In genomic region chr2:174439450-174439838, GRCm38 (mm10) we compare ENCODE assay signal across 8 mouse cellular contexts. TPM values are rescaled to one million over a fixed set of nuclear protein-coding genes. Genes with fewer than 3 reads are reported as not detected.
DNase-seq lines count a peak whose midpoint lies in the region; ATAC-seq and TF ChIP-seq lines count a peak whose summit lies in the region.

No protein-coding gene starts in this region.

- H3K4me1 ChIP-seq in neural tube, embryonic 11.5 days (ENCODE audit: control insufficient read depth, insufficient read depth, low read length) = peaks cover 7% of the 10 kb centered on the region; the same call in 1 of the 2 replicates
- H3K4me1 ChIP-seq in heart, embryonic 15.5 days (replicated peaks) = peaks cover 33% of the 10 kb centered on the region
- H3K4me1 ChIP-seq in lung, postnatal 0 days (ENCODE audit: insufficient read depth, low read depth, low read length) = peaks cover 20% of the 10 kb centered on the region
- H3K4me1 ChIP-seq in stomach, postnatal 0 days (replicated peaks; ENCODE audit: control insufficient read depth, insufficient read depth) = peaks cover 8% of the 10 kb centered on the region
- peaks cover 35% of the 10 kb centered on the region for H3K4me1 ChIP-seq in thymus, adult 2 months (replicated peaks; ENCODE audit: control insufficient read depth, insufficient read depth, low read length)

- TF ChIP-seq EP300 in lung, postnatal 0 days (IDR thresholded peaks at IDR 0.05) = no peak
- no peak for TF ChIP-seq EP300 in stomach, postnatal 0 days (optimal IDR thresholded peaks at IDR 0.05)

- H3K4me2 ChIP-seq in neural tube, embryonic 11.5 days (ENCODE audit: low read depth) = peak overlapping the region; percentile 66; the same call in 1 of the 2 replicates
- H3K4me2 ChIP-seq in heart, embryonic 15.5 days = peak overlapping the region; percentile 80
- peak overlapping the region; percentile 74; the same call in 1 of the 2 replicates for H3K4me2 ChIP-seq in lung, postnatal 0 days (replicated peaks; ENCODE audit: low read depth, low read length)
- H3K4me2 ChIP-seq in stomach, postnatal 0 days (replicated peaks; ENCODE audit: low read depth) = peak overlapping the region; percentile 83; the same call in 1 of the 2 replicates

- 47% methylated on average over 5 of the region's 5 CpGs for WGBS in neural tube, embryonic 11.5 days
- WGBS in heart, embryonic 15.5 days = 36% methylated on average over 5 of the region's 5 CpGs
- WGBS in lung, postnatal 0 days = 62% methylated on average over 5 of the region's 5 CpGs
- 60% methylated on average over 5 of the region's 5 CpGs for WGBS in stomach, postnatal 0 days
- WGBS in thymus, adult 2 months = 64% methylated on average over 5 of the region's 5 CpGs

- no peak for ATAC-seq in neural tube, embryonic 11.5 days (ENCODE audit: insufficient read depth, low FRiP score, low TSS enrichment)
- ATAC-seq in heart, embryonic 15.5 days (replicated peaks; ENCODE audit: insufficient number of reproducible peaks, insufficient read depth, low FRiP score, low read depth) = no peak
- ATAC-seq in lung, postnatal 0 days = no peak
- ATAC-seq in stomach, postnatal 0 days (ENCODE audit: low FRiP score, low TSS enrichment) = no peak

- no peak overlapping the region for H3K4me3 ChIP-seq in neural tube, embryonic 11.5 days (ENCODE audit: low read depth, low read length)
- peak overlapping the region; percentile 65; the same call in 1 of the 2 replicates for H3K4me3 ChIP-seq in heart, embryonic 15.5 days
- H3K4me3 ChIP-seq in lung, postnatal 0 days (ENCODE audit: low read depth, low read length) = peak overlapping the region; percentile 52; the same call in 1 of the 2 replicates
- no peak overlapping the region; the same call in 1 of the 2 replicates for H3K4me3 ChIP-seq in stomach, postnatal 0 days (ENCODE audit: low read depth, low read length)
- H3K4me3 ChIP-seq in thymus, adult 2 months (ENCODE audit: control insufficient read depth, insufficient read depth, low read length) = no peak overlapping the region

- TF ChIP-seq CTCF in lung, postnatal 0 days (IDR thresholded peaks at IDR 0.05) = no peak
- TF ChIP-seq CTCF in stomach, postnatal 0 days (IDR thresholded peaks at IDR 0.05; ENCODE audit: low read depth) = no peak
- TF ChIP-seq CTCF in thymus, adult 2 months (IDR thresholded peaks at IDR 0.05; ENCODE audit: borderline replicate concordance, control insufficient read depth, extremely low read depth, insufficient read depth, low read length, poor library complexity) = no peak

- H3K36me3 ChIP-seq in neural tube, embryonic 11.5 days (ENCODE audit: control insufficient read depth, insufficient read depth, low read length) = no peaks in the 10 kb centered on the region
- H3K36me3 ChIP-seq in heart, embryonic 15.5 days = 0 out of 2 replicates have a peak, but pooled peaks cover 2% of the 10 kb centered on the region
- no peaks in the 10 kb centered on the region for H3K36me3 ChIP-seq in lung, postnatal 0 days (ENCODE audit: insufficient read depth, low read length)
- H3K36me3 ChIP-seq in stomach, postnatal 0 days (ENCODE audit: control insufficient read depth, insufficient read depth, low read length) = no peaks in the 10 kb centered on the region
- no peaks in the 10 kb centered on the region for H3K36me3 ChIP-seq in thymus, adult 2 months (ENCODE audit: control insufficient read depth, insufficient read depth, low read length)

- no peaks in the 10 kb centered on the region for H3K27me3 ChIP-seq in neural tube, embryonic 11.5 days (ENCODE audit: control insufficient read depth, insufficient read depth, low read length)
- no peaks in the 10 kb centered on the region for H3K27me3 ChIP-seq in heart, embryonic 15.5 days
- no peaks in the 10 kb centered on the region for H3K27me3 ChIP-seq in lung, postnatal 0 days (replicated peaks; ENCODE audit: insufficient read depth, low read length)
- no peaks in the 10 kb centered on the region for H3K27me3 ChIP-seq in stomach, postnatal 0 days (ENCODE audit: control insufficient read depth, insufficient read depth, low read length)
- no peaks in the 10 kb centered on the region for H3K27me3 ChIP-seq in thymus, adult 2 months (ENCODE audit: control insufficient read depth, insufficient read depth, low read length)

- no peak overlapping the region for H3K27ac ChIP-seq in neural tube, embryonic 11.5 days (ENCODE audit: low read depth, low read length)
- 0 out of 2 replicates have a peak overlapping the region, but pooled peaks have one; percentile 31 for H3K27ac ChIP-seq in heart, embryonic 15.5 days
- H3K27ac ChIP-seq in lung, postnatal 0 days (ENCODE audit: low read length) = peak overlapping the region; percentile 55; the same call in 1 of the 2 replicates
- peak overlapping the region; percentile 30; the same call in 1 of the 2 replicates for H3K27ac ChIP-seq in stomach, postnatal 0 days (replicated peaks)
- no peak overlapping the region for H3K27ac ChIP-seq in thymus, adult 2 months (ENCODE audit: control insufficient read depth, insufficient read depth, low read length)

- H3K9ac ChIP-seq in neural tube, embryonic 11.5 days (ENCODE audit: low read length) = no peak overlapping the region
- H3K9ac ChIP-seq in heart, embryonic 15.5 days = peak overlapping the region; percentile 61; the same call in 1 of the 2 replicates
- peak overlapping the region; percentile 59; the same call in 1 of the 2 replicates for H3K9ac ChIP-seq in lung, postnatal 0 days (replicated peaks; ENCODE audit: low read depth)
- peak overlapping the region; percentile 68 for H3K9ac ChIP-seq in stomach, postnatal 0 days (ENCODE audit: low read length)

- DNase-seq in neural tube, embryonic 11.5 days (ENCODE audit: low spot score) = no peak
- DNase-seq in neural tube, embryonic 10.5 days (ENCODE audit: extremely low spot score, low spot score) = no peak
- no peak for DNase-seq in lung, postnatal 0 days (ENCODE audit: low spot score)
- no peak for DNase-seq in stomach, postnatal 0 days (ENCODE audit: low spot score)
- no peak for DNase-seq in thymus, adult 2 months
- DNase-seq in spleen, postnatal 10 days (ENCODE audit: low spot score in 2 of 2) = no peak
- DNase-seq in natural killer cell, adult 2 months (ENCODE audit: low spot score in 2 of 2) = no peak

- H3K9me3 ChIP-seq in neural tube, embryonic 11.5 days (ENCODE audit: control insufficient read depth, low read length) = no peaks in the 10 kb centered on the region
- no peaks in the 10 kb centered on the region for H3K9me3 ChIP-seq in heart, embryonic 15.5 days (replicated peaks)
- H3K9me3 ChIP-seq in lung, postnatal 0 days (ENCODE audit: low read length) = no peaks in the 10 kb centered on the region
- no peaks in the 10 kb centered on the region for H3K9me3 ChIP-seq in stomach, postnatal 0 days (ENCODE audit: control insufficient read depth, low read length)

- no peak for TF ChIP-seq POLR2A in thymus, adult 2 months (IDR thresholded peaks at IDR 0.05; ENCODE audit: control insufficient read depth, extremely low read depth, insufficient read depth, low read length, poor library complexity)

RNA-seq across cellular contexts. Expression of gene Ctsz, which starts 0.6 kb away (rescaled TPM):
- 97.5 and 103 TPM in 2 replicates for polyA plus RNA-seq in neural tube, embryonic 11.5 days (2014; fragmentation: Nextera tagmentation; extraction: Ambion mirVana)
- polyA plus RNA-seq in heart, embryonic 15.5 days (2015; fragmentation: Nextera tagmentation; extraction: Ambion mirVana) = 99.5 and 146 TPM in 2 replicates
- polyA plus RNA-seq in lung, postnatal 0 days (2015; fragmentation: Nextera tagmentation; extraction: Ambion mirVana) = 208 and 222 TPM in 2 replicates
- 90.4 and 94.2 TPM in 2 replicates for polyA plus RNA-seq in stomach, postnatal 0 days (2015; fragmentation: Nextera tagmentation; extraction: Ambion mirVana)
- polyA plus RNA-seq in thymus, adult 2 months (2012; rRNA removed) = 252 and 284 TPM in 2 replicates

RNA-seq across cellular contexts. Expression of gene Tubb1, which starts 11.1 kb away (rescaled TPM):
- polyA plus RNA-seq in neural tube, embryonic 11.5 days (2014; fragmentation: Nextera tagmentation; extraction: Ambion mirVana) = 6.5 and 6.6 TPM in 2 replicates
- polyA plus RNA-seq in heart, embryonic 15.5 days (2015; fragmentation: Nextera tagmentation; extraction: Ambion mirVana) = 3.8 and 3.9 TPM in 2 replicates
- polyA plus RNA-seq in lung, postnatal 0 days (2015; fragmentation: Nextera tagmentation; extraction: Ambion mirVana) = 10.5 and 11.3 TPM in 2 replicates
- 0.08 and 0.11 TPM in 2 replicates for polyA plus RNA-seq in stomach, postnatal 0 days (2015; fragmentation: Nextera tagmentation; extraction: Ambion mirVana)
- polyA plus RNA-seq in thymus, adult 2 months (2012; rRNA removed) = 0.48 and 1.6 TPM in 2 replicates

RNA-seq across cellular contexts. Expression of gene Nelfcd, which starts 23.8 kb away (rescaled TPM):
- polyA plus RNA-seq in neural tube, embryonic 11.5 days (2014; fragmentation: Nextera tagmentation; extraction: Ambion mirVana) = 169 and 172 TPM in 2 replicates
- 66.1 and 82.9 TPM in 2 replicates for polyA plus RNA-seq in heart, embryonic 15.5 days (2015; fragmentation: Nextera tagmentation; extraction: Ambion mirVana)
- 54.3 and 59.1 TPM in 2 replicates for polyA plus RNA-seq in lung, postnatal 0 days (2015; fragmentation: Nextera tagmentation; extraction: Ambion mirVana)
- 37.6 and 40.2 TPM in 2 replicates for polyA plus RNA-seq in stomach, postnatal 0 days (2015; fragmentation: Nextera tagmentation; extraction: Ambion mirVana)
- polyA plus RNA-seq in thymus, adult 2 months (2012; rRNA removed) = 99.3 and 107 TPM in 2 replicates

RNA-seq across cellular contexts. Expression of gene Atp5e, which starts 24.5 kb away (rescaled TPM):
- polyA plus RNA-seq in neural tube, embryonic 11.5 days (2014; fragmentation: Nextera tagmentation; extraction: Ambion mirVana) = 673 and 698 TPM in 2 replicates
- polyA plus RNA-seq in heart, embryonic 15.5 days (2015; fragmentation: Nextera tagmentation; extraction: Ambion mirVana) = 872 and 1,283 TPM in 2 replicates
- 591 and 652 TPM in 2 replicates for polyA plus RNA-seq in lung, postnatal 0 days (2015; fragmentation: Nextera tagmentation; extraction: Ambion mirVana)
- 759 and 851 TPM in 2 replicates for polyA plus RNA-seq in stomach, postnatal 0 days (2015; fragmentation: Nextera tagmentation; extraction: Ambion mirVana)
- 273 and 315 TPM in 2 replicates for polyA plus RNA-seq in thymus, adult 2 months (2012; rRNA removed)

RNA-seq across cellular contexts. Expression of gene Prelid3b, which starts 33.4 kb away (rescaled TPM):
- polyA plus RNA-seq in neural tube, embryonic 11.5 days (2014; fragmentation: Nextera tagmentation; extraction: Ambion mirVana) = 121 and 131 TPM in 2 replicates
- polyA plus RNA-seq in heart, embryonic 15.5 days (2015; fragmentation: Nextera tagmentation; extraction: Ambion mirVana) = 131 and 135 TPM in 2 replicates
- 64.9 and 68.9 TPM in 2 replicates for polyA plus RNA-seq in lung, postnatal 0 days (2015; fragmentation: Nextera tagmentation; extraction: Ambion mirVana)
- 131 and 132 TPM in 2 replicates for polyA plus RNA-seq in stomach, postnatal 0 days (2015; fragmentation: Nextera tagmentation; extraction: Ambion mirVana)
- 62.8 and 67.4 TPM in 2 replicates for polyA plus RNA-seq in thymus, adult 2 months (2012; rRNA removed)

Comparison
In these comparisons a context has a peak if more than half of its experiments do, and no peak if none do; other contexts are left out.
1. H3K27ac ChIP-seq: peak in heart, embryonic 15.5 days (single experiment), lung, postnatal 0 days (single experiment) and stomach, postnatal 0 days (single experiment); none in neural tube, embryonic 11.5 days (single experiment) and thymus, adult 2 months (single experiment).
2. H3K4me3 ChIP-seq: peak in heart, embryonic 15.5 days (single experiment) and lung, postnatal 0 days (single experiment); none in neural tube, embryonic 11.5 days (single experiment), stomach, postnatal 0 days (single experiment) and thymus, adult 2 months (single experiment).
3. Peak in every context shown above with its lines, with median percentiles within 50 percentile points of each other: H3K4me2 ChIP-seq.